Comparison of ENCODE assay signal across 8 mouse cellular contexts in the genomic region with DNA sequence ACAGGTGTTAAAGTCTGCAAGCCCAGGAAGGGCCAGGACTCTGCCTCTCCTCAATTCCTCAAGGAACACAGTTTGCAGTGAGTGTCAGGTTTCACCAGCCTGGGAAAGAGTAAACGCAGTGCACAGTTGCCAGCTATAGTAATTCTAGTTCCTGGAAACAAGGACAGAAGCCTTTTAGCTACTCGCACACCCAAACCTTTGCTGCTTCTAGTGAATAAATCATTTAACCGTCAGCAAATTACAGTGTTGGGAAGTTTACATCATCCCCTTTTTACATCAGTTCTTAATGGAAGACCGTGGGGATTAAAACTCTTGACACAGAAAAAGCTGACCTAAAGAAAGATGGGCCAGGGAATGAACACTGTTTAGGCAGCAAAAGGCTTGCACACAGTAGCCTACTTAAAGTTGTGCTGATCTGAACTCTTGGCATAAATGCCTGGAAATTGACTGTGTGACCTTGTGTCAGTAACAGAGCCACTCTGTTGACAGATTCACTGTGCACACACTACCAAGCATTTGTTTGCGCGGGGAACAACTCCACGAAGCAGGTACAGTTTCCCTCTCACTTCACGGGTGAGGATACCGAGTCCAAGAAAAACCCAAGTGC. TPM values are rescaled to one million over a fixed set of nuclear protein-coding genes. Genes with fewer than 3 reads are reported as not detected.
DNase-seq lines count a peak whose midpoint lies in the region; ATAC-seq and TF ChIP-seq lines count a peak whose summit lies in the region.

No protein-coding gene starts in this region.

- peak overlapping the region; percentile 95 for H3K27ac ChIP-seq in heart, adult 2 months
- H3K27ac ChIP-seq in forebrain, embryonic 15.5 days (replicated peaks), result peak overlapping the region; percentile 94
- peak overlapping the region; percentile 99 for H3K27ac ChIP-seq in limb, embryonic 11.5 days (replicated peaks; ENCODE audit: low read depth, low read length)
- peak overlapping the region; percentile 99 for H3K27ac ChIP-seq in neural tube, embryonic 11.5 days (ENCODE audit: low read depth, low read length)

- H3K9ac ChIP-seq in heart, adult 2 months (ENCODE audit: low read depth, low read length), result peak overlapping the region; percentile 73
- peak overlapping the region; percentile 92 for H3K9ac ChIP-seq in forebrain, embryonic 15.5 days (replicated peaks)
- peak overlapping the region; percentile 96 for H3K9ac ChIP-seq in limb, embryonic 11.5 days (ENCODE audit: low read length)
- peak overlapping the region; percentile 99 for H3K9ac ChIP-seq in neural tube, embryonic 11.5 days (ENCODE audit: low read length)

- H3K4me2 ChIP-seq in forebrain, embryonic 15.5 days (replicated peaks), result peak overlapping the region; percentile 53
- H3K4me2 ChIP-seq in limb, embryonic 11.5 days (ENCODE audit: low read depth, severe bottlenecking), result peak overlapping the region; percentile 61
- peak overlapping the region; percentile 56 for H3K4me2 ChIP-seq in neural tube, embryonic 11.5 days (ENCODE audit: low read depth)

- intact Hi-C loops in heart, adult 2 months (cut with DNase I), result loop anchor here (2.0 to 5.0 kb wide), 3 partner anchors 65 to 109 kb away; a partner anchor contains a TSS

- WGBS in heart, adult 2 months, result 32% methylated on average over 9 of the region's 9 CpGs
- 4% methylated on average over 9 of the region's 9 CpGs for WGBS in forebrain, embryonic 15.5 days
- WGBS in limb, embryonic 11.5 days, result 2% methylated on average over 9 of the region's 9 CpGs
- 7% methylated on average over 9 of the region's 9 CpGs for WGBS in neural tube, embryonic 11.5 days

- peaks cover 1% of the 10 kb centered on the region for H3K4me1 ChIP-seq in heart, adult 2 months (ENCODE audit: control insufficient read depth, insufficient read depth, low read length)
- peaks cover 27% of the 10 kb centered on the region for H3K4me1 ChIP-seq in forebrain, embryonic 15.5 days
- H3K4me1 ChIP-seq in limb, embryonic 11.5 days (ENCODE audit: control insufficient read depth, insufficient read depth, low read length), result peaks cover 18% of the 10 kb centered on the region
- peaks cover 2% of the 10 kb centered on the region; the same call in 1 of the 2 replicates for H3K4me1 ChIP-seq in neural tube, embryonic 11.5 days (ENCODE audit: control insufficient read depth, insufficient read depth, low read length)

- H3K79me2 ChIP-seq in heart, adult 2 months (replicated peaks; ENCODE audit: control insufficient read depth, insufficient read depth, low read length), result no peaks in the 10 kb centered on the region

- peaks cover 2% of the 10 kb centered on the region; the same call in 1 of the 2 replicates for H3K36me3 ChIP-seq in heart, adult 2 months (ENCODE audit: control insufficient read depth, insufficient read depth, low read length)
- H3K36me3 ChIP-seq in forebrain, embryonic 15.5 days, result no peaks in the 10 kb centered on the region
- H3K36me3 ChIP-seq in limb, embryonic 11.5 days (ENCODE audit: control insufficient read depth, insufficient read depth, low read length), result no peaks in the 10 kb centered on the region
- no peaks in the 10 kb centered on the region for H3K36me3 ChIP-seq in neural tube, embryonic 11.5 days (ENCODE audit: control insufficient read depth, insufficient read depth, low read length)

- no peak for TF ChIP-seq EP300 in heart, adult 2 months (IDR thresholded peaks at IDR 0.05; ENCODE audit: insufficient read depth, low read depth, low read length)

- no peak for DNase-seq in heart, adult 2 months
- no peak for DNase-seq in heart, adult 11 months
- DNase-seq in Muller cell, postnatal 12 days (ENCODE audit: inconsistent ontology term), result peak; percentile 26
- DNase-seq in limb, embryonic 11.5 days (ENCODE audit: low spot score), result peak; percentile 75
- DNase-seq in neural tube, embryonic 11.5 days (ENCODE audit: low spot score), result peak; percentile 13
- no peak for DNase-seq in gastrocnemius, postnatal 25 days
- no peak for DNase-seq in right cerebral cortex, postnatal 36 days (ENCODE audit: low spot score in 2 of 2)

- no peak for ATAC-seq in forebrain, embryonic 15.5 days (replicated peaks)
- peak; percentile 58 for ATAC-seq in limb, embryonic 11.5 days (ENCODE audit: insufficient number of reproducible peaks, low FRiP score, low TSS enrichment, low read depth)
- peak; percentile 25; the same call in 1 of the 2 replicates for ATAC-seq in neural tube, embryonic 11.5 days (ENCODE audit: insufficient read depth, low FRiP score, low TSS enrichment)

- H3K27me3 ChIP-seq in heart, adult 2 months (ENCODE audit: control insufficient read depth, insufficient read depth, low read length), result no peaks in the 10 kb centered on the region
- H3K27me3 ChIP-seq in forebrain, embryonic 15.5 days, result no peaks in the 10 kb centered on the region
- H3K27me3 ChIP-seq in limb, embryonic 11.5 days (ENCODE audit: control insufficient read depth, insufficient read depth, low read length), result no peaks in the 10 kb centered on the region
- no peaks in the 10 kb centered on the region for H3K27me3 ChIP-seq in neural tube, embryonic 11.5 days (ENCODE audit: control insufficient read depth, insufficient read depth, low read length)

- TF ChIP-seq POLR2A in heart, adult 2 months (IDR thresholded peaks at IDR 0.05; ENCODE audit: insufficient read depth, low read depth, low read length), result no peak

- peak overlapping the region; percentile 78 for H3K4me3 ChIP-seq in heart, adult 2 months
- H3K4me3 ChIP-seq in forebrain, embryonic 15.5 days, result peak overlapping the region; percentile 81
- peak overlapping the region; percentile 86 for H3K4me3 ChIP-seq in limb, embryonic 11.5 days (ENCODE audit: low read depth, low read length)
- H3K4me3 ChIP-seq in neural tube, embryonic 11.5 days (ENCODE audit: low read depth, low read length), result peak overlapping the region; percentile 95

- H3K9me3 ChIP-seq in forebrain, embryonic 15.5 days, result no peaks in the 10 kb centered on the region
- no peaks in the 10 kb centered on the region for H3K9me3 ChIP-seq in limb, embryonic 11.5 days (ENCODE audit: control insufficient read depth, low read length)
- no peaks in the 10 kb centered on the region for H3K9me3 ChIP-seq in neural tube, embryonic 11.5 days (ENCODE audit: control insufficient read depth, low read length)

- no peak for TF ChIP-seq CTCF in heart, adult 2 months (IDR thresholded peaks at IDR 0.05)

RNA-seq across cellular contexts. Expression of a gene that starts 0.6 kb away (rescaled TPM):
- 1 to 10 TPM; 6.5 to 6.6 TPM for total RNA-seq in heart, adult 2 months (2021)
- polyA plus RNA-seq in heart, adult 2 months (2012; rRNA removed), result 2.0 and 2.8 TPM in 2 replicates
- 7.6 and 8.0 TPM in 2 replicates for polyA plus RNA-seq in forebrain, embryonic 15.5 days (2015; fragmentation: Nextera tagmentation; extraction: Ambion mirVana)
- polyA plus RNA-seq in limb, embryonic 11.5 days (2014; fragmentation: Nextera tagmentation; extraction: Ambion mirVana), result 15.6 and 16.3 TPM in 2 replicates
- 12.2 and 12.9 TPM in 2 replicates for polyA plus RNA-seq in neural tube, embryonic 11.5 days (2014; fragmentation: Nextera tagmentation; extraction: Ambion mirVana)
- total RNA-seq in gastrocnemius, postnatal 25 days (2021), result 1 to 10 TPM; 2.9 to 3.8 TPM

Comparison
In these comparisons a context has a peak if more than half of its experiments do, and no peak if none do; other contexts are left out.
1. DNase-seq: peak in Muller cell, postnatal 12 days (single experiment), limb, embryonic 11.5 days (single experiment) and neural tube, embryonic 11.5 days (single experiment); none in heart, adult 2 months (0 of 2), heart, adult 11 months (single experiment), gastrocnemius, postnatal 25 days (single experiment) and right cerebral cortex, postnatal 36 days (0 of 2).
2. Peak in every context shown above with its lines, with median percentiles within 50 percentile points of each other: H3K27ac ChIP-seq, H3K4me3 ChIP-seq, H3K9ac ChIP-seq and H3K4me2 ChIP-seq.